Mouse (Mus musculus): Measurements from ENCODE around the gene Anapc15.

- TF ChIP-seq CTCF (IDR thresholded peaks at IDR 0.05; ENCODE audit: control insufficient read depth, insufficient read depth, low read length) (peak; percentile 76), POLR2A (IDR thresholded peaks at IDR 0.05; ENCODE audit: borderline replicate concordance, control insufficient read depth, low read depth, low read length) (no peak)
Observed at GRCm38 (mm10) chr7:101918071-101918470, 54.6 kb downstream of the Anapc15 start.
